Mouse (Mus musculus): ENCODE data around the gene Myl6. TPM values are rescaled to one million over a fixed set of nuclear protein-coding genes. Genes with fewer than 3 reads are reported as not detected.
A peak's percentile ranks its signal among the peaks of the same experiment; 100 is the strongest.
"Not testable (repeated sequence)": the region's sequence is repeated elsewhere in the genome, so short reads cannot be mapped to it uniquely, and the experiment has no call there.

Gene Myl6
- total RNA-seq, 2 experiments from 2014 or later: 267 to 286 TPM

DNA sequence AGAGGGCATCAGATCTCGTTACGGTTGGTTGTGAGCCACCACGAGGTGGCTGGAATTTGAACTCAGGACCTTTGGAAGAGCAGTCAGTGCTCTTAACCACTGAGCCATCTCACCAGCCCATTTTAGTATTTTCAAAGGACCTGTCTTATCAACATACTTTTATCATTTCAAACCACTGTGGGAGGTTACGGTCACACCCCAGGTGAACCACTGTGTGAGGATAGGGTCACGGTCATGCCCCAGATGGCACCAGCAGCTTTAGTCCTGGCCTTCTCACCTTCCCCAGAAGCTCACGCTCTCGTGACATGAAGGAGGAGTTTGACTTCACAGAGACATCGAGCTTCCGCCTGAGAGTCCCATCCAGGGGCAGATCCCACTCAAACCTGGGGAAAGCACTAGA, 17.2 kb upstream of the Myl6 start:
- intact Hi-C loops (cut with DNase I): no loop called here
- DNase-seq: no peak

DNA sequence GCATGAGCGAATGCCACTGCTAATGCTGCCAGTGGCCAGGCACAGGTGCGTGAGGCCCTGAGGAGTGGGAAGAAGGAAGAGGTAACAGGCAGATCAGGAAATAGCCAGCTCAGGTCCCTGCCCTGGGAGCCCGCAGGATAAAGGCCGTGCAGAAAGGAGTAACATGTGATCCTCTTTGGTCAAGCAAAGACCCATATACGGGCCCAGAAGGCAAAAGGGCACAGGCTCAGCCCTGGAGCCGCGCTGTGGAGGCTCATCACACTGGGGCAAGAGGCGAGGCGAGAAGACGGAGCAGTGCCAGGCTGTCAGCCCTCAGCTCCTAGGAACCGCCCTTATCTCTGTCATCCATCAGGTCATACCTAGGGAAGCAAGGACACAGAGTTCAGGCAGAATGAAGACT, 16.4 kb upstream of the Myl6 start:
- DNase-seq: no peak
- intact Hi-C loops (cut with DNase I): no loop called here

DNA sequence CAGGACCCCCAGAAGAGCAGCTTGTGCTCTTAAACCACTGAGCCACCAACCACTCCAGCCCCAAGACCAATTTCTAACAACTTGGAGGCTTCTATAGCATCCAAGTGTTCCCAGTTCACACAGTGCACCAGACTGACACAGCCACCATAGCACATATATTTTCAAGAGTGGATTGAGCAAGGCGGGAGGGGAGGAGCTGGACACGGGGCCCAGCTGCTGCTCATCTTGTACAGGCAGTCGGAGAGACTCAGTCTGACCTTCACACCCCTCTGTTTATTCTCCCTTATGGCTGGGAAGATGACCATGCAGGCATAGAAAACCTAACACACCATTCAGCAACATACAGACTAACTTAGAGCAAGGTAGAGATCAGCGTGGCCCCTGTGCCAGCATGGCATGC, 15.9 kb upstream of the Myl6 start:
- DNase-seq: no peak
- intact Hi-C loops (cut with DNase I): no loop called here

DNA sequence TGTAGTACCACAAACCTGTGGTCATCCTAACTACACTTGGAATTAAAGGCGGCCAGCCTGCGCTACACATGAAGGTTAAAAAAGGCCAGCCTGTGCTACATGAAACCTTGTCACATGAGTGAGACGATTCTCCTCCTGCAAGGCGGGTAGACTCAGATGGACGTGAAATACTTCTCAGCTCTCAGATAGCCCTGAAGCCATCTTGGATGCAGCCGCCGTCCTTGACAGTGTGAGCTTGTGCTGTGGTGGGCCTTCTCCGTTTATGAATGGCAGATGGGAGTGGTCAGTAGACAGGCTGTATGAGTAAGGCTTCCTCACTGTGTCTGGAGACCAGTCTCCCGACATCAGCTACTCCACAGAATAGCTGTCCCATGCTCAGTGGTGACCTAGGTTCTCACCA, 15.3 kb upstream of the Myl6 start:
- no peak for DNase-seq
- intact Hi-C loops (cut with DNase I): no loop called here

DNA sequence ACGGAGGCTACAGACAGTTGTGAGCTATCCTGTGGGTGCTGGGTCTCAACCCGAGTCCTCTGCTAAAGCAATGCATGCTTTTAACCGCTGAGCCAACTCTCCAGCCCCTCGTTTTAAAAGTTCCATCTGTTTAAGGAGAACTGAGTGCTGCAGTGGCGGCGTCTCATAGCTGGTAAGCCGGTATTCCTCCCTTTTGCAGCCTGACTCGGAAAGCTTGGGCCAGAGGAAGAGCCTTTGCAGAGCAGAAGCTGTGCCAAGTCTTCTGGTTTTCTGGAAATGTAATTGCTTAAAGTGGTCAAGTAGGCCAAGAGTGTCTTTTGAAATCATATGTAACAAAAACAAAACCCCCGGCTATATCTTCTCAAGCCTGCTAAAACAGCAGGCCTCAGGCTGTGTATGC, 14.3 kb upstream of the Myl6 start:
- no peak for DNase-seq
- intact Hi-C loops (cut with DNase I): no loop called here

DNA sequence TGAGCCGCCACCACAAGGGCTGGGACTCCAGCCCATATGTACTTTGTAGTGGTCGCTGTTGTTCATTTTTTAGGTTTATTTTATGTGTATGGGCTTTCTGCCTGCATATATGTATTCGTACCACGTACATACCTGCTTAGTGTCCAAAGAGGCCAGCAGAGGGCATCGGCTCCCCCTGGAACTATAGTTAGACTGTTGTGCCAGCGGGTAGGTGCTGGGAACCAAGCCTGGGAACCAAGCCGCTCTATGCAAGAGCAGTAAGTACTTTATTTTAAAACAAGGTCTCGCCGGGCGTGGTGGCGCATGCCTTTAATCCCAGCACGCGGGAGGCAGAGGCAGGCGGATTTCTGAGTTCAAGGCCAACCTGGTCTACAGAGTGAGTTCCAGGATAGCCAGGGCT, 12.0 kb upstream of the Myl6 start:
- no peak for DNase-seq
- intact Hi-C loops (cut with DNase I): no loop called here

DNA sequence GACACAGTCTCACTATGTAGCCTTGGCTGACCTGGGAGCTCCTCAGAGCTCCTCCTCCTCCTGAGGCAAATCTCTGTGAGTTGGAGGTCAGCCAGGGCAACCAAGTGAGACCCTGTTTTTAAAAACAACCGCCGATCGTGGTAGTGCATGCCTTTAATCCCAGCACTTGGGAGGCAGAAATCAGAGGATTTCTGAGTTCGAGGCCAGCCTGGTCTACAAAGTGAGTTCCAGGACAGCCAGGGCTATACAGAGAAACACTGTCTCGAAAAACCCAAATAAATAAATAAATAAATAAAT, 11.4 kb upstream of the Myl6 start:
- intact Hi-C loops (cut with DNase I); DNase-seq: not testable (repeated sequence)

DNA sequence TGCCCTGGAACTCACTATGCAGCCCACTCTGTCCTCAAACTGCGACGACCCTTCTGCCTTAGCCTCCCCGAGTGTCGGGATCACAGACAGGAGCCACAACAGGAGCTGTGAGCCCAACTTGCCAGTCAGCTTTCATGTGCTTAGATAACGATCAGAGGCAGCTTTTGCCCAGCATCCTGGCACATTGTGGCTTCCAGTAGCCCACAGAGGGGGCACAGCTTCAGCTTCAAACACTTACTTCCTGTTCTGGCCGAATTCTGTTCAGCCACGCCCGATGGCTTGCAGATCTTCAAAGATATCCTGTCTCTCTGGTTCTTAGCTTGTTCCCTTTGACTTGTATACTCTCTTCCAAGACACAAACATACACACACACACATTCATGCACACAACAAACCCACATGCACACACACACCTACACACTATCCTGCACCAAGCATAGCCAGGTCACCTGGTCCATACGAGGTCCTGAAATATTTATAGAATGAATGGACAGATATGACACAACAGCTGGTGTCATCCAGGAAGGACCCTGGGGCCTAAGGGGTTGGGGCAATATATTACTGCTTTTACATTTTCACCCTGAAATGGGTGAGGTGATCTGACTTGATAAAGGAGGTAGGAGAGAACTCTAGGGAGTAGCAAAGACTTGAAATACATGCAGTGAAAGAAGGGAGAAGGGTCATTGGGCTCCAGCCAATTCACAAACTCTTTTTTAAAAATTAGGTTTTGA, 10.9 kb upstream of the Myl6 start:
- intact Hi-C loops (cut with DNase I): no loop called here
- DNase-seq: no peak

DNA sequence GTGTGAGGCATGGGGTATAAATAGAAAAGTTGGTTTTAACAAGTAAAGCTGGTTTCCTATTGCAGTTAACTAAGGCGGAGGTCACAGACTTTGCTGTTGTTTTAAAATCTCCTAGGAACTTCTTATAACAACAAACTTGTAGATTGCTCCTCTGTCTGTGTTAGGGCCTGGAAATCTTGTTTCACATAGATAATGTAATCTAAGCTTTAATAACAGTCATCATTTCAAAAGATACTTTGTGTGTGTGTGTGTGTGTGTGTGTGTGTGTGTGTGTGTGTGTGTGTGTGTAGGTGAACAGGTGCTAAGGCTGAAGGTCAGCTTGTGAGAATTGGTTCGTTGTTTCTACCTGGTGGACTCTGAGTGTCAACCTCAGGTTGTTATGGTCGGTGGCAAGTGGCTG, 10.1 kb upstream of the Myl6 start:
- intact Hi-C loops (cut with DNase I): no loop called here
- DNase-seq: no peak

DNA sequence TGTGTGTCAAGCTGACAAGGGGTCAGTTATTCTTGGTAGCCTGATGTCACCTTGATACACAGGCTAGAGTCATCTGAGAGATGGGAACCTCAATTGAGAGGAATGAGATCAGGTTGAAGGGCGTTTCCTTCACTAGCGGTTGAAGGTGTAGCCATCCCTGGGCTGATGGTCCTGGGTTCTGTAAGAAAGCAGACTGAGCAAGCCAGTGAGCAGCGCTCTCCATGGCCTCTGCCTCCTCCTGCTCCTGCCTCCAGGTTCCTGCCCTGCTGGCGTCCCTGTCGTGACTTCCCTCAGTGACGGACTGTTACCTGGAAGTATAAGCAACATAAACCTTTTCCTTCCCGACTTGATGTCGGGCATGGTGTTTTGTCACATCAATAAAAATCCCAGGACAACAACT, 9.6 kb upstream of the Myl6 start:
- no peak for DNase-seq
- intact Hi-C loops (cut with DNase I): loop anchor here (2.0 kb wide), 1 partner anchor 21 kb away; the partner anchor contains the start of gene Esyt1

DNA sequence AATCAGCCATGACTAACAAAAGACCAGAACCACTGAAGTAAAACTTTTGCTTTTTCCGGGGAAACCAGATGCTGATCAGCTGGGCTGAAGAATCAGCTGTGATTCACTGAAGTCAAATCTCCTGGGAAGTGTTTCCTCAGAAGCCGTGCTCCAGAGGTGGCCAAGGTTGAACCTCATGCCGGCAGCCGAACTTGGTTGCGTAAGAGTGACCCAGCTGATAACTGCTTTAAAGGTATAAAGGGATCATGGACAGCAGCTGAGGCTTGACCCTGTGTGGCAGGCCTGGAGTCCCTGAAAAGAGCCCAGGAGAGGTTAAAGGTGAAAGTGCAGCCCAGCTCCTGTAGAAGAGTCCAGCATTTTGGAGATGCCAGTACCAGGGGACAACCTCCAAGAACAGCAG, 8.4 kb upstream of the Myl6 start:
- DNase-seq: no peak

DNA sequence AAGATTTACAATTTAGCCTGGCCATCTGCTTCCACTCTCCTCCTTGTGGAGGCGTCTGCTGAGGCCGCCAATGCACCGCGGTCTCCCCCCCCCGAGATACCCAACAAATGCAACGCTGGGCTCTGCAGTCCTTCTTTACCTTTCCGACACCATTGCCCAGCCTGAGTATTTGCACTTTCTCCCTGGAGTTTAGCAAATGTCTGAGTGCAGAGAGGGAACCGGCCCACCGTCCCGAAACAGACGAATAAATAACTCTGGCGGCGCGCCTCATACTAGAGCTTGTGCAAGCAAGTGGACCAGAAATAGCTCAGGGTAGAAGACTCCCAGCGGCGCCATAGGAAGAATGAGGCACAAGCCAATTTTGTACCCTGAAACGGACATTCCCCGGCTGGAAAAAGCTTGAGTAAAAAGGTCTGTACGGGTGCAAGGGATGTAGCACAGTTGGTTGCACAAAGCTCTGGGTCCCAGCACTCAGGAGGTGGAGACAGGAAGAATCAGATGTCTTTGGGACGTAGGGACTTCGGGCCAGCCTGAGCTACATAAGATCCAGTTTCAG, 5.2 kb upstream of the Myl6 start:
- intact Hi-C loops (cut with DNase I): loop anchor here (2.0 kb wide), 1 partner anchor 48 kb away; the partner anchor contains the start of gene Zc3h10
- peak; percentile 72 to 81 for DNase-seq

More for the DNA sequence above, 8.4 kb upstream of the Myl6 start:
- intact Hi-C loops (cut with DNase I): loop anchor here (2.0 kb wide), 1 partner anchor 22 kb away; the partner anchor contains the start of gene Esyt1

DNA sequence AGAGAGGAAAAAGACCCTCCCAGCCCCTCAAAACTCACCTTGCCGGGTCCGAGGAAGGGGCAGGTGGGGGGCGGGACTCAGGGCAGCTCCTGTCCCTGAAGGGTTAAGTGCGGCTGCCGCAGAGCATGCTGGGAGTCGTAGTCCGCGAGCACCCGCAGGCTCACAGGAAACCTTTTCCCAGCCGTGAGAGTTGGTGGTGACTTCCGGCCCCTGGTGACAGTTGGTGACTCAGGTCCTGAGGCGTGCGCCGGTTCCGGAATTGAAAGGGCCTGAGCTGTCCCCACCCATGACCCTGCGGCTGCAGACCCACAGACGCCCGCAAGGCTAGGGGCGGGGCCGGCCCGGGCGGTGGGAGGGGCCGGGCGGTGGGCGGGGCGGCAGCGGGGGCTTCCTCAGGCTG, 4.6 kb upstream of the Myl6 start, which contains the start of gene Myl6b:
Gene Myl6b, minus strand, starts transcription at position 96 of the 400 bp plus-strand sequence.
- DNase-seq: peak; percentile 91 to 93
- intact Hi-C loops (cut with DNase I): loop anchor here (2.0 kb wide), 1 partner anchor 48 kb away; the partner anchor contains the start of gene Zc3h10

DNA sequence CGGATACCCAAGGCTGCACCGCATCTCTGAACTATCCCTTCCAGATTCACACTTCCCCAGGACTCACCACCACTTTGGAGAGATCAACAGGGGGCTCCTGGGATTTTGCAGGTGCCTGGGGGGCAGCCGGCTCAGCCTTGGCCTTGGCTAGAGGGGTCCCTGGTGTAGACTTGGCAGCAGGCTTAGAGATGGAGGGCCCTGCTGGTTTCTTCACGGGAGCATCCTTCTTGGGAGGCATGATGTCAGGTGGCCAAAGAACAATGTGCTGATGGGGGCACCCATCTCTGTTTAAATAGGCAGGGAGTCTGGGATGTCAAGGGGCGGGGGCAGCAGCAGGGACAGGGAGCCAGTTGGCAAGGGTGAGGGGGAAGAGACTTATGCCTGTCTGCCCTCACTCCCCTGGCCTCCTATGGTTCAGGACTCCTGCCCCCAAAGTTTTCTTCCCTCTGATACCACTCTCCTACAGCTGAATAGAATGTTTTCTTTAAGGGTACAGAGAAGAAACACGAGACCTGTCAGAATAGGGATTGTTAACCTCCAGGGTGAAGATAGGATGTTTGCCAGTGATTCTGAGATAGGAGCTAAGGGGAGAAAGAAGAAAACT, 3.3 kb upstream of the Myl6 start:
- intact Hi-C loops (cut with DNase I): no loop called here
- no peak for DNase-seq

DNA sequence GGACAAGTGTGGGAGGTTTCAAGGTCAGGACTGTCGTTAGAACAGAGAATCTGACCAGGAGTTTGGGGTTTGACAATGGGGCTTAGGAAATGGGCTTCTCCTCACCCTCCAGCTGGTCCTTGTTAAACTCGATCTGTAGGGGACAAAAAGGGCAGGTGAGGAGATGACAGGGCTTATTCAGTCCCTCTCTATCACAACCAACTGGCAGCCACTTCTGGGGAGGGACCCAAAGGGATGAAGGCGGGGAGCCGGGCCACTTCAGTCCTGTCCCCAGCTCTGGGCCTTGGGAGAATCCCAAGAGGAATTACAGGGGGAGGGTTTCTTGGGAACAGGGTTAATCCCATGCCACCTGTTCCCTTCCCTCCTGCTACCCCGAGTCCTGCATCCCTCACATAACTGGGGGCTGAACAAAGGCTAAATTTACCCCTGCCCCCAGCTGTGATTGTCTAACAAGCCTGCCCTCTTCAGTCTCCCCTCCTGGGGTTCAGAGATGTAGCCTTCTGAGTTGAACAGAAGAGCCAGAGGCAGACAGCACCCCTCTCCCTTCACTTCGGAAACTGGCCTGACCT, 2.6 kb upstream of the Myl6 start:
- no peak for DNase-seq
- intact Hi-C loops (cut with DNase I): no loop called here

DNA sequence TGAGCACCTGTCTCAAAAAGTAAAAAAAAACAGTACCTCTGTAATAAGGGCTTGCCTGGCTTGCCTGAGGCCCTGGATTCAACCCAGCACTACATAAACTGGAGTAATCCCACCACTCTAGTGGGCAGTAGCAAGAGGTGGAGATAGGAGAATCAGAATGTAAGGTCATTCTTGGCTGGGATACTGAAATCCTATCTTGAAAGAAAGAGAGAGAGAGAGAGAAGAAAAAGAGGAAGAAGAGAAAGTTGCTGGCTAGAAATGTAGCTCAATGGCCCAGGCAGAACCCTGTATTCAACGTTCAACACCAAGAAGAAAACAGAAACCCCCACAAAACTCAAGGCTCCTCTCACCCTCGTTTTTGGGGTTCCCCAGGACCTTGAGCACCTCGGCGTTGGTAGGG, 2.0 kb upstream of the Myl6 start:
- intact Hi-C loops (cut with DNase I): no loop called here
- no peak for DNase-seq

DNA sequence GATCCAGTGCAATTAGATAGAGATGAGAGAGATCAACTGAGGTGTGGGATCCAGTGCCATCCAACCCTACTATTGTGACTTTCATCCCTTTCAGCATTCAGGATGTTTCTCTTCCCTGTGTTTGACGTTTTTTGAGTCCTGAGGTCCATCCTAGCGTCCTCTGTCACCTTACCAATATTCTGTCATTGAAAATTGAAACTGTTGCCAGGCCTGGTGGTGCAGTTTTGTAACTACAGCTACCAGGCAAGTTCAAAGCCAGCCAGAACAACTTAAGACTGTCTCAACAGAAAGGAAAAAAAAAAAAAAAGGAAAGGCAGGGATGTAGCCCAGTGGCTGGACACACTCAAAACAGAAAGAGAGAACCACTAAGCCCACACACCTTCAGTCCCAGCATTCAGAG, 1.3 kb upstream of the Myl6 start:
- intact Hi-C loops (cut with DNase I): no loop called here
- DNase-seq: no peak

DNA sequence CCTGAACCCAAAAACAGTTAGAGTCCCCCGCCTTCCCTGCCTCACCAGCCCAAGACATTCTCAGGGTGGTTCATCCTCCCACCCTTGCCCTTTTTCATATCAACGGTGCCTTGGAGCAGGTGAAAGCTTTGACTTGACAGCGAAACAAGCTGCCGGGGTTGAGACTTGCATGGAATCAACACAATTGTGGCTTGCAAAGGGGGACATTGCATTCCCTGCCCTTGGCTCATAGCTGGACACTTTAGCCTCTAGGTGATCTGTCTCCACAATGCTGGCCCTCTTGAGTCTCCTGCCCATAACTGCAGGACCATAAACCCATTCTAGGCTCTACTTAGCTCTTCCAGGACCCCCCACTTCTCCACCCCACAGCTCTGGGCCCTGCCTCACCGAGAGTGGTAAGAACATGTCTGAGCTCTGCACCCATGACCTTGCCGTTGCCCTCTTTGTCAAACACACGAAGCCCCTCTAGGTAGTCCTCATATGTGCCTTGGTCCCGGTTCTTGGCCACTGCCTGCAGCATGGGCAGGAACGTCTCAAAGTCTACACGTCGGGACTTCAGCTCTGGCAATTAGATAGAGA, 811 bp upstream of the Myl6 start:
- DNase-seq: no peak
- intact Hi-C loops (cut with DNase I): loop anchor here (5.0 kb wide), 1 partner anchor 33 kb away; the partner anchor contains the start of gene Esyt1

DNA sequence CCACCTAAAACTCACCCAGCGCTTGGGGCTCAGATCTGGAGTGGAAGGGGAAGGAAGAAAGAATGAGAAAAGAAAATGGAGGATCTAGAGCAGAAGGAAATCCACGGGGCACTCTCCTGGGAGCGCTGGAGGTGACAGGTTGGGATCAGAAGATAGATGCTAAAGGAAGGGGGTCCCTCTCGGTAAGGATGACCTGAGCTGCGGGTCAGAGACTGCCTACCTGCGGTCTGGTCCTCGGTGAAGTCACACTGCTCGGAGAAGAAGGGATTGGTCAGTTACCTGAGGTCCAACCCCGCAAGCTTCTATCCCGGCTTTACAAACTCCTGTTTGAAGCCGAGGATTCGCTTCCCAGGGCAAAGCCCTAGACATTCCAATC, 638 bp downstream of the Myl6 start:
- intact Hi-C loops (cut with DNase I): loop anchor here (5.0 kb wide), 1 partner anchor 34 kb away; the partner anchor contains the start of gene Esyt1
- no peak for DNase-seq

DNA sequence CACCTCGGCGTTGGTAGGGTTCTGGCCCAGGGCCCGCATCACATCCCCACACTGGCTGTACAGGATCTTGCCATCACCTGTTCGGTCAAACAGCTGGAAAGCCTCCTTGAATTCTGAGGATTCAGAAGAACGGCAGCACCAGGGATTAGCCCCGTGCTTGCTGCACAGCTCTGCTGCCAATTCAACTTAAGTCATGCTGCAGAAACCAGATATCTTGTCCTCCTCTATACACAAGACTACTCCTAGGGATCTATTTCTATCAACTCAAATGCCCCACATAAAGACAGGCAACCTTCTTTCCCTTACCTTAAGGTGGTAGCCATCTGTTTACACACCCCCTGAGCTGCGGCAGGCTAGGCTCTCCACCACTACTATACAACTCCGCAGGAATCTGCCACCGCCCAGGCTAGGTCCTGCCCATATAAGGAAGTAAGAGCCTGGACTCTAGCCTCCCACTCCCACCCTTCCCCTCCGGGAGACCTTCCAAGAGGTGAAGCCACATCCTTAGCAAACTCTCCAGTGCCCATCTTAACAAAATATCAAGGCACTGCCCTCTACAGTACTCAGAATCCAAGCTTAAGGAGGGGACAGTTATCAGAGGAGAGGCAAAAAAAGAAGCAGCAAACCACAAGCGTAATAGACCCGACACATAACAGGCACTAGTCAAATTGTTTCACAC, 1.2 kb downstream of the Myl6 start:
- peak; percentile 68 to 76 for DNase-seq
- intact Hi-C loops (cut with DNase I): loop anchor here (5.0 kb wide), 1 partner anchor 35 kb away; the partner anchor contains the start of gene Esyt1

DNA sequence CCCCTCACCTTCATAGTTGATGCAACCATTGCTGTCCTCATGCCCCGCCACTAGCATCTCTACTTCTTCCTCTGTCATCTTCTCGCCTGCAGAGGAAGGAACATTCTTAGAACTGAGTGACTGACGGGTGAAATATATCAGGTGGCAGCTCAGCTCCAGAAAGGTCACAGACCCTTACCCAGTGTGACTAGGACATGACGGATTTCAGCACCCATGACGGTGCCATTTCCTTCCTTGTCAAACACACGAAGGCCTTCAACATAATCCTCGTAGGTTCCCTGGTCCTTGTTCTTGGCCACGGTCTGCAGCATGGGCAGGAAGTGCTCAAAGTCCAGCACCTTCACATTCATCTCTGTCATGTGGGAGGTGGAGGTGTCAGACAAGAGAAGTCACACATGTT, 1.9 kb downstream of the Myl6 start:
- DNase-seq: not testable (repeated sequence)
- intact Hi-C loops (cut with DNase I): loop anchor here (5.0 kb wide), 1 partner anchor 35 kb away; the partner anchor contains the start of gene Esyt1
